Mouse (Mus musculus) lung, adult 2 months (tissue): ENCODE measurements around the gene Ubox5.

Source experiments
- CTCF ChIP-seq: fragments of 200-500 bp; IDR thresholded peaks from 2 replicates; pipeline ENCODE4 v1.5.1; 2011; ENCODE audit warnings: mild to moderate bottlenecking, low read length, control low read depth; ENCODE audit not compliant: insufficient read depth
- POLR2A ChIP-seq: fragments of 200-500 bp; IDR thresholded peaks from 2 replicates; pipeline ENCODE4 v1.6.1; 2011; ENCODE audit warnings: low read depth, mild to moderate bottlenecking, control low read depth, low read length, borderline replicate concordance; ENCODE audit errors: extremely low read depth

DNA sequence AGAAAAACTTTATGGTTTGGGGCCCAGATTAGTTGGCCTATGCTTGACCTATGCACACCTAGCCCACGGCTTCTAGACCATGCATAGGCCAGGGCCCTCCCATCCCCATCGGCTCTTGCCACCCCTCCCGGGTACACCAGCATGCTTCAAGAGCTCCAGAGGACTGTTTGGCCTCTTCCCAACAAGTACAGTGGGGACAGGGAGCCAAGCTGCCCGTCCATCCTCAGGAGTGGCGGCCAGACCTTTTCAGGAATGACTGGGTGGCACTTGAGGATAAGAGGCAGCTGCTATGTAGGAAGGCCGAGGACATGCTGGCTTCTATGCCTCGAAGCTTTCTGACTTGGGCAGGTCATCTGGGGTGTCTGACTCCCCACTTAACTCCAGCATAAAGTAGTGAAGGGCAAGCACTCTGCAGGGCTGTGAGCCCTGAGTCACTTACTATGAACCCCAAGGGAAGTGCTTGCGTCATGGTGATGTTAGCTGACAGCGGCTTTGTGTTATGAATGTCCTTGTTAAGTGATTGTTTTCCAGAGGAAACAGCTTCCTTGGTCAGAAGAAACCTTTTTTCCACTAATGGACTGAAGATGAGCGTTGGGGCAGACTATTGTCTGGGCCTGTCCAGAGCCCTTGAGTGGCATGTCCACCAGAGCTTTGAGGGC, 45.8 kb downstream of the Ubox5 start:
- TF ChIP-seq POLR2A (no peak), CTCF (no peak)
